Mouse (Mus musculus): ENCODE data around the gene Cfap299. TPM values are rescaled to one million over a fixed set of nuclear protein-coding genes. Genes with fewer than 3 reads are reported as not detected.

Cfap299 gene
- total and polyA plus RNA-seq, 2 experiments from 2014 or later: 0.81 to 5.3 TPM

DNA sequence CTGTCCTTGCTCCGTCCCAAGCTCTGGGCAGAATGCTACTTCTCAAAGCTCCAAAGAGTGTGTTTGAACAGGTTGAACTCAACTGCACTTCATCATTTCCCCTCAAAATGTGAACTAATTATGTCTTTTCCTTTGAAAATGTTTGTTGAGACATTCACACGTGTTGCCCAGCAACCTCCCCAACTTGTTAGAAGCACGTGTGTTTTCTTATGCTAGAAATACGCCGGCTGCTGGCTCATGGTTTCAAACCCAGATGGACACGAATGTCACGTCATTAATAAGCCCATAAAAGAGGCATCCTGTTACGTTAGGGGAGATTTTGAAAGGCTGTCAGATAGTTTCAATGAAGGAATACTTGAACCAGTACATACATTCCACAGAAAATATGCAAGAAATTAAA, 367.2 kb downstream of the Cfap299 start:
- TF ChIP-seq CTCF (IDR thresholded peaks at IDR 0.05; ENCODE audit: low read depth): no peak
- Histone ChIP-seq H3K36me3 (ENCODE audit: insufficient read depth) (no peaks in the 10 kb centered on the region), H3K27ac (ENCODE audit: low read depth, low read length) (no peak overlapping the region), H3K27me3 (ENCODE audit: insufficient read depth, low read length) (no peaks in the 10 kb centered on the region), H3K4me2 (ENCODE audit: low read depth) (no peak overlapping the region), H3K4me3 (ENCODE audit: low read depth, low read length) (no peak overlapping the region), H3K9me3 (ENCODE audit: low read length) (no peaks in the 10 kb centered on the region), H3K4me1 (ENCODE audit: insufficient read depth) (0 out of 2 replicates have a peak, but pooled peaks cover 4% of the 10 kb centered on the region), H3K9ac (no peak overlapping the region)
- WGBS: 30% methylated on average over 8 of the region's 8 CpGs
- ATAC-seq (peak; percentile 48; the same call in 1 of the 2 replicates), DNase-seq (peak; percentile 44)

DNA sequence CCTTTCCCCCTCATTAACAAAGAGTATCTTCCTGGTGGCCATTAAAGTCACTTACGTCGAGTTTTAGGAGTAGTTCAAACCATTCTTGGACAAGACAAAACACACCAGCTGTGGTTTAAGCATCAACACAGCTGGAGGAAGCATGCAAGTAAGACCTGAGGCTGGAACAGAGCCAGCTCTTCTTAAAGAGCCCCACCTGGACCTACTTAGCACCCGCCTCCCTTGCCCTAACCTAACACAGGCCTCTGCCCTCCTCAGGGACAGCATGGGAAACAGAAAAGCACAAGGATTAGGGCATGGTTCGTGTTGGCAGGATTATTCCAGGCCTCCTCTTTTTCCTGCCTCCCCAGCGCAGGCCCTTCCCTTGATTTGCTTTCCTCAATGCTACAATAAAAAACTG, 374.9 kb downstream of the Cfap299 start:
- no peak overlapping the region for H3K4me2 ChIP-seq (ENCODE audit: low read depth)
- no peak overlapping the region for H3K4me3 ChIP-seq (ENCODE audit: low read depth, low read length)
- ATAC-seq (no peak), DNase-seq (no peak)
- no peaks in the 10 kb centered on the region for H3K9me3 ChIP-seq (ENCODE audit: low read length)
- 62% methylated on average over 5 of the region's 5 CpGs for WGBS
- H3K36me3 ChIP-seq (ENCODE audit: insufficient read depth): no peaks in the 10 kb centered on the region
- H3K27ac ChIP-seq (ENCODE audit: low read depth, low read length): no peak overlapping the region
- no peak overlapping the region for H3K9ac ChIP-seq
- H3K4me1 ChIP-seq (ENCODE audit: insufficient read depth): no peaks in the 10 kb centered on the region
- no peaks in the 10 kb centered on the region for H3K27me3 ChIP-seq (ENCODE audit: insufficient read depth, low read length)
- no peak for TF ChIP-seq CTCF (IDR thresholded peaks at IDR 0.05; ENCODE audit: low read depth)

DNA sequence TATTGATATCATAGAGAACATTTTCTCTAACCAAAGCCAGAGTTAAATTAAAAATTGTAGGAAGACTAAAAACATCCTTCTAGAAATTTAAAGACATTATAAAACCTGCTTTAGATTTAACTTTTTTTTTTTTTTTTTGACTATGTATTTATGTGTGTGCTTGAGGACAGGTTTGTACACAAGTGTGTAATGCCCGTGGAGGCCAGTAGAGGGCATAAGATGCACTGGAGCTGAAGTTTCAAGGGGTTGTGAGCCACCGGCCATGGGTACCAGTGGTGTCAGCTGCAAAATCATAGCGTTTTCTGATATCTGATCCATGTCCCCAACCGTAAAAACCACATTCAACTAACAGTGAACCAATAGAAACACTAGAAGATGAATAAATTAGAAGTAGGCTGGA, 377.5 kb downstream of the Cfap299 start:
- Histone ChIP-seq H3K9me3 (ENCODE audit: low read length) (no peaks in the 10 kb centered on the region), H3K9ac (no peak overlapping the region), H3K4me1 (ENCODE audit: insufficient read depth) (no peaks in the 10 kb centered on the region), H3K4me3 (ENCODE audit: low read depth, low read length) (no peak overlapping the region), H3K4me2 (ENCODE audit: low read depth) (no peak overlapping the region), H3K36me3 (ENCODE audit: insufficient read depth) (no peaks in the 10 kb centered on the region), H3K27ac (ENCODE audit: low read depth, low read length) (no peak overlapping the region), H3K27me3 (ENCODE audit: insufficient read depth, low read length) (no peaks in the 10 kb centered on the region)
- DNase-seq: no peak
- TF ChIP-seq CTCF (IDR thresholded peaks at IDR 0.05; ENCODE audit: low read depth): peak; percentile 31
- 78% methylated on average over 4 of the region's 4 CpGs for WGBS
- ATAC-seq: no peak

DNA sequence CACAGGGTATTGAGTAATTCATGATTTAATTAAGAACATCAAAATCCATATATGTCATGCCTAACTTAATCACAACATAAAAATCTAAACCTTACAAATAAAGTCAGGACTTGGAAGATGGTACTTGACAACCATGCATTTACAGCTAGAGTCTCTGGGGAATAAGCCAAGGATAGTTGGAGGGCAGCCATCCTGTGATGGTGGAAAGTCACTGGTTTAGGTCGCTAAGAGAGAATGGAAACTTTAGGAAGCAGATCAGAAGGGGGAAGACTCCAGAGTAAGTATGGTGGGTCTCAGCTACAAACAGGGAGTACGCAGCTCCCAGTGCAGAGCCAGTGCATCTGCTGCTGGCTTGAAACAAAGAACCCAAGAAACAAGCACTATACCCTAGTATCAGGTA, 386.3 kb downstream of the Cfap299 start:
- H3K9me3 ChIP-seq (ENCODE audit: low read length): no peaks in the 10 kb centered on the region
- peak; percentile 12; the same call in 1 of the 2 replicates for ATAC-seq
- H3K4me1 ChIP-seq (ENCODE audit: insufficient read depth): no peaks in the 10 kb centered on the region
- no peak overlapping the region for H3K9ac ChIP-seq
- no peak overlapping the region for H3K4me3 ChIP-seq (ENCODE audit: low read depth, low read length)
- 64% methylated on average over 2 of the region's 2 CpGs for WGBS
- TF ChIP-seq CTCF (IDR thresholded peaks at IDR 0.05; ENCODE audit: low read depth): no peak
- no peak overlapping the region for H3K4me2 ChIP-seq (ENCODE audit: low read depth)
- no peaks in the 10 kb centered on the region for H3K27me3 ChIP-seq (ENCODE audit: insufficient read depth, low read length)
- DNase-seq: peak; percentile 51
- no peak overlapping the region for H3K27ac ChIP-seq (ENCODE audit: low read depth, low read length)
- H3K36me3 ChIP-seq (ENCODE audit: insufficient read depth): no peaks in the 10 kb centered on the region

DNA sequence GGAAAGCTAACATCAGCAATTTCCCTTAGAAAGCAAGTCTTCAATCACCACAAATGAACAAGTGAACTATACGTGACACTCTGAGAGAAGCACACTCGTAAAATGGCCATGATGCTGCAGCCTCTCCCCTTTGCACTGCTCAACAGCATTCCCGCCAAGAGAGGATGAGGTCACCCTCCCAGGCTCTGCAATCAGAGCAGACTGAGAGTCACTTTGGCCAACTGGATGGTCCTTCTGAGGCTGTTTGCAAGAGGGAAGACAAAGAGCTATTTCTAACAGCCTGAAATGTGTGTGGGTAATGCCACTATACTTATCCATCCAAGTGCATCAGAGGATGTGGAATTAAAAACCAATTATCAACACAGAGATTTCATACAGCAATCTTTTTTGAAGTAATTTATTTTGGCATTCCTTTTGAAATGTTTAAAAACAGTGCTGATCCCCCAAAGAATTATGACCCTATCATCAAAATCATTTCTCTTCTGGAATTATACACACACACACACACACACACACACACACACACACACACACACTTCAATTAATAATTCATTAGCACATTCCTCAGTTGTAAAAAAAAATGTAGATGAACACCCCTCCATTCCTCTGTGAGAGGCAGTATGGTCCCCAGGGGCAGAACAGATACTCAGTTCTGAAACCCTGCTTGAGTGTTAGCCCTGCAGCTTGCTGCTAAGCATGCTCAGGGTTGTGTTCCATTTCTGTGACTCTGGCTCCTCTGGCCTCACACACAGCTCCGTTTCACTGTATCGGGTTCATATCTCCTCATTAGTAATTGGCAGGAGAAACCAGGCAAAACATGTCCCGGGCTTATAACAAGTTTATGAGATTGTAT, 403.3 kb downstream of the Cfap299 start:
- peak; percentile 14 for DNase-seq
- WGBS: 31% methylated on average over 6 of the region's 6 CpGs
- Histone ChIP-seq H3K27ac (ENCODE audit: low read depth, low read length) (no peak overlapping the region), H3K4me1 (ENCODE audit: insufficient read depth) (no peaks in the 10 kb centered on the region), H3K9me3 (ENCODE audit: low read length) (no peaks in the 10 kb centered on the region), H3K27me3 (ENCODE audit: insufficient read depth, low read length) (no peaks in the 10 kb centered on the region), H3K4me3 (ENCODE audit: low read depth, low read length) (no peak overlapping the region), H3K4me2 (ENCODE audit: low read depth) (no peak overlapping the region), H3K36me3 (ENCODE audit: insufficient read depth) (no peaks in the 10 kb centered on the region), H3K9ac (no peak overlapping the region)
- ATAC-seq: peak; percentile 67
- TF ChIP-seq CTCF (IDR thresholded peaks at IDR 0.05; ENCODE audit: low read depth): no peak

DNA sequence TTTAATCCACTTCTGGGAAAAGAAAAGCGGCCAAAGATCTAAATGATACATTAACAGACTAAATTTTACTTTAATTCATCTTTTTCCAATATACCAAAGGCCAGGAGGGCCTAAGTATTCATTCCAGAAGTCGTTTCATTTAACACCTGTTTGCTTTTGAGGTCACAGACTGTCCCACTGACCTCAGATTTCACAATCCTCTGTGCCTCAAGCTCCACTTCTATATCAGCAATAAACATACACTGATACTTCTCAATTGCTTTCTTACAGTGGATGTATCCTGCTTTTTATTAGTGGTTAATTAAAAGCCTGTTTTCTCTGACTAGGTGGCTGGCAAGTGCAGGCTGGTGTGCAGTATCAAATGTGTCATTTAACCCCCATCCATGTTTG, 403.9 kb downstream of the Cfap299 start:
- no peak for TF ChIP-seq CTCF (IDR thresholded peaks at IDR 0.05; ENCODE audit: low read depth)
- DNase-seq: no peak
- WGBS: 56% methylated on average over 2 of the region's 2 CpGs

DNA sequence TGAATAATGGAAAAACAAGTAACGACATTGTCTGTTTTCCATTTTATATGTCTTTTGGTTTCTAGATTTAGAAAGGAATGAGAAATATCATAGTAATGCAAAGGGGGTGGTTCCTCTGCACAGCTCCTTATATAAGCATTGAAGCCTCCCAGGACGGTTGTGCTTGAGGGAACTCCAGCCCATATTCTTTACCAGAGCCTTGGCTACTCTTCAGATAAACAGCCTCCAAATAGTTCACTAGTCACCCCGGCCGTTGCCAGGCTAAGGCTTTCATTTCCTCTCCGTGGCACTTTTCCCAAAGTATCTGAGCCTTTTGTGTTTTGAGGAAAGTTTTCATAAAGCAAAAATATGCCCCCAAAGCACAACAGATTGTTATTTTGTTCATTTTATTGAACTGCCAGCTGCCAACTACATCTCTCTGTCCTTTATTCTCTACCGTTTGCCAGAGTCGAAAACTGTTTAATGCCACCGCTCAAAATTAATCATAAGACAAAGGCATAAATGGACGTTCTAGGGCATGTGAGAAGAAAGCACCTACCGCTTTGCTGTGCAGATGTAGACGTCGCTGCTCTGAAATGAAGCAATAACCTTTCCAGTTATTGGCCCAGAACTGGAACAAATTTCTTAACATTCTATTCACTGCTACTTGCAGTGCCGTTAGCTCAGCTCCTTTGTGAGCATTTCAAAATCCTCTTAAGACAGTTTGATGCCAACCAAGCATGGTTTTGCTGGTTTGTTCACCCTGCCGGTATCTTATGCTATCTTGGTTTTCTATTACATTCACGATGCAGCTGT, 433.0 kb downstream of the Cfap299 start:
- ATAC-seq: peak; percentile 32; the same call in 1 of the 2 replicates

More for the DNA sequence above, 403.9 kb downstream of the Cfap299 start:
- Histone ChIP-seq H3K27ac (ENCODE audit: low read depth, low read length) (no peak overlapping the region), H3K9ac (no peak overlapping the region), H3K9me3 (ENCODE audit: low read length) (no peaks in the 10 kb centered on the region), H3K4me1 (ENCODE audit: insufficient read depth) (no peaks in the 10 kb centered on the region), H3K27me3 (ENCODE audit: insufficient read depth, low read length) (no peaks in the 10 kb centered on the region), H3K36me3 (ENCODE audit: insufficient read depth) (no peaks in the 10 kb centered on the region), H3K4me3 (ENCODE audit: low read depth, low read length) (no peak overlapping the region), H3K4me2 (ENCODE audit: low read depth) (no peak overlapping the region)
- no peak for ATAC-seq

More for the DNA sequence above, 433.0 kb downstream of the Cfap299 start:
- no peaks in the 10 kb centered on the region for H3K9me3 ChIP-seq (ENCODE audit: low read length)
- DNase-seq: peak; percentile 29
- H3K4me2 ChIP-seq (ENCODE audit: low read depth): no peak overlapping the region
- no peak overlapping the region for H3K27ac ChIP-seq (ENCODE audit: low read depth, low read length)
- no peaks in the 10 kb centered on the region for H3K27me3 ChIP-seq (ENCODE audit: insufficient read depth, low read length)
- no peak overlapping the region for H3K4me3 ChIP-seq (ENCODE audit: low read depth, low read length)
- no peak for TF ChIP-seq CTCF (IDR thresholded peaks at IDR 0.05; ENCODE audit: low read depth)
- H3K4me1 ChIP-seq (ENCODE audit: insufficient read depth): no peaks in the 10 kb centered on the region
- 44% methylated on average over 15 of the region's 15 CpGs for WGBS
- H3K9ac ChIP-seq: no peak overlapping the region
- H3K36me3 ChIP-seq (ENCODE audit: insufficient read depth): no peaks in the 10 kb centered on the region
